Mouse (Mus musculus) testis, adult 2 months (tissue): ENCODE results near the gene Abcc10.

ENCODE experiments used
- CTCF ChIP-seq: fragments of 200-500 bp; IDR thresholded peaks from 2 replicates; pipeline ENCODE4 v1.5.1; 2012; ENCODE audit warnings: low read depth, mild to moderate bottlenecking, inconsistent platforms, low read length, moderate library complexity; ENCODE audit not compliant: control insufficient read depth, insufficient read depth, insufficient replicate concordance
- POLR2A ChIP-seq: fragments of 200-500 bp; IDR thresholded peaks from 2 replicates; pipeline ENCODE4 v1.6.1; 2012; ENCODE audit warnings: low read depth, mild to moderate bottlenecking, inconsistent platforms, low read length, moderate library complexity; ENCODE audit not compliant: control insufficient read depth

DNA sequence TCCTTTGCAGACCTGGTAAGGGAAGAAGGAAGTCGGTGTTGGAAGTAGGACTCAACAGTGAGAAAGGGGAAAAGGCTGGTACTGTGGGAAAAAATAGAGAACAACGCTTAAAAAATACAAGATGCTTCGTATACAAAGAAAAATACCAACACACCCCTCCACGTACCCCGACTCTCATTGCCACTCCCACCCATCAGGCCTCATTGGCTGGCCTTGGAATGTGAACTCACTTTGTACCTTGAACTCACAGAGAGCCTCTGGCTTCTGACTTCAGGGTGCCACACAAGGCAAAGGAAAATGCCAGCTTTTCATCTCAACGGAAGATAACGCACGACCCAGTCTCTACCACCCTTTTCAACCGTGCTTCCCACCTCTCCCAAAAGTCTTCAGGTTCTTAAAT, 45.0 kb downstream of the Abcc10 start:
- TF ChIP-seq POLR2A (no peak; the same call in 1 of the 2 replicates), CTCF (no peak)
